Mouse (Mus musculus): ENCODE measurements around the gene Pard3. TPM values are rescaled to one million over a fixed set of nuclear protein-coding genes. Genes with fewer than 3 reads are reported as not detected.

The Pard3 gene
- polyA plus RNA-seq, 1 experiment from 2014 or later = 12.7 TPM

- Histone ChIP-seq H3K27me3 (ENCODE audit: control insufficient read depth, insufficient read depth, low read length) (no peaks in the 10 kb centered on the region), H3K4me3 (ENCODE audit: low read length) (no peak overlapping the region), H3K27ac (ENCODE audit: low read length) (no peak overlapping the region), H3K9ac (ENCODE audit: low read length) (no peak overlapping the region), H3K36me3 (ENCODE audit: control insufficient read depth, insufficient read depth) (no peaks in the 10 kb centered on the region), H3K4me2 (ENCODE audit: low read depth, low read length) (no peak overlapping the region), H3K9me3 (replicated peaks; ENCODE audit: control insufficient read depth, low read length) (no peaks in the 10 kb centered on the region), H3K4me1 (ENCODE audit: control insufficient read depth, insufficient read depth, low read length) (peaks cover 8% of the 10 kb centered on the region)
- no peak for ATAC-seq (replicated peaks; ENCODE audit: extremely low read depth, insufficient read depth, low FRiP score)
- WGBS = 79% methylated on average over 6 of the region's 6 CpGs
These were observed 110.7 kb downstream of the Pard3 start for GRCm38 (mm10) chr8:127174411-127174810.

GRCm38 (mm10) chr8:127175160-127175836 is 111.6 kb downstream of the Pard3 start:
- WGBS = 60% methylated on average over 6 of the region's 6 CpGs
- no peak for ATAC-seq (replicated peaks; ENCODE audit: extremely low read depth, insufficient read depth, low FRiP score)
- no peak overlapping the region for H3K4me2 ChIP-seq (ENCODE audit: low read depth, low read length)

GRCm38 (mm10) chr8:127178634-127179033 is 114.9 kb downstream of the Pard3 start:
- 0 out of 2 replicates have a peak, but pooled peaks have one; percentile 28 for ATAC-seq (replicated peaks; ENCODE audit: extremely low read depth, insufficient read depth, low FRiP score)
- no peak overlapping the region for H3K27ac ChIP-seq (ENCODE audit: low read length)
- no peak overlapping the region for H3K4me2 ChIP-seq (ENCODE audit: low read depth, low read length)
- no peaks in the 10 kb centered on the region for H3K9me3 ChIP-seq (replicated peaks; ENCODE audit: control insufficient read depth, low read length)
- H3K4me3 ChIP-seq (ENCODE audit: low read length) = no peak overlapping the region
- H3K36me3 ChIP-seq (ENCODE audit: control insufficient read depth, insufficient read depth) = no peaks in the 10 kb centered on the region
- peaks cover 14% of the 10 kb centered on the region for H3K4me1 ChIP-seq (ENCODE audit: control insufficient read depth, insufficient read depth, low read length)
- 53% methylated on average over 4 of the region's 4 CpGs for WGBS
- H3K9ac ChIP-seq (ENCODE audit: low read length) = no peak overlapping the region
- H3K27me3 ChIP-seq (ENCODE audit: control insufficient read depth, insufficient read depth, low read length) = no peaks in the 10 kb centered on the region

More at GRCm38 (mm10) chr8:127175160-127175836, 111.6 kb downstream of the Pard3 start:
- no peaks in the 10 kb centered on the region for H3K9me3 ChIP-seq (replicated peaks; ENCODE audit: control insufficient read depth, low read length)
- H3K36me3 ChIP-seq (ENCODE audit: control insufficient read depth, insufficient read depth) = no peaks in the 10 kb centered on the region
- H3K4me1 ChIP-seq (ENCODE audit: control insufficient read depth, insufficient read depth, low read length) = peaks cover 8% of the 10 kb centered on the region
- no peak overlapping the region for H3K4me3 ChIP-seq (ENCODE audit: low read length)
- H3K9ac ChIP-seq (ENCODE audit: low read length) = no peak overlapping the region
- no peaks in the 10 kb centered on the region for H3K27me3 ChIP-seq (ENCODE audit: control insufficient read depth, insufficient read depth, low read length)
- no peak overlapping the region for H3K27ac ChIP-seq (ENCODE audit: low read length)

- Histone ChIP-seq H3K4me2 (ENCODE audit: low read depth, low read length) (no peak overlapping the region), H3K27me3 (ENCODE audit: control insufficient read depth, insufficient read depth, low read length) (no peaks in the 10 kb centered on the region), H3K4me3 (ENCODE audit: low read length) (no peak overlapping the region), H3K4me1 (ENCODE audit: control insufficient read depth, insufficient read depth, low read length) (peaks cover 30% of the 10 kb centered on the region), H3K9me3 (replicated peaks; ENCODE audit: control insufficient read depth, low read length) (no peaks in the 10 kb centered on the region), H3K36me3 (ENCODE audit: control insufficient read depth, insufficient read depth) (no peaks in the 10 kb centered on the region), H3K27ac (ENCODE audit: low read length) (no peak overlapping the region), H3K9ac (ENCODE audit: low read length) (no peak overlapping the region)
- 77% methylated on average over 3 of the region's 3 CpGs for WGBS
- no peak for ATAC-seq (replicated peaks; ENCODE audit: extremely low read depth, insufficient read depth, low FRiP score)
These were observed 117.6 kb downstream of the Pard3 start for GRCm38 (mm10) chr8:127181246-127181645.

GRCm38 (mm10) chr8:127182065-127182464 is 118.4 kb downstream of the Pard3 start:
- no peak overlapping the region for H3K9ac ChIP-seq (ENCODE audit: low read length)
- no peak overlapping the region for H3K4me3 ChIP-seq (ENCODE audit: low read length)
- no peak for ATAC-seq (replicated peaks; ENCODE audit: extremely low read depth, insufficient read depth, low FRiP score)
- H3K27ac ChIP-seq (ENCODE audit: low read length) = no peak overlapping the region
- peaks cover 30% of the 10 kb centered on the region for H3K4me1 ChIP-seq (ENCODE audit: control insufficient read depth, insufficient read depth, low read length)
- WGBS = 74% methylated on average over 3 of the region's 3 CpGs
- H3K27me3 ChIP-seq (ENCODE audit: control insufficient read depth, insufficient read depth, low read length) = no peaks in the 10 kb centered on the region
- H3K4me2 ChIP-seq (ENCODE audit: low read depth, low read length) = no peak overlapping the region
- H3K9me3 ChIP-seq (replicated peaks; ENCODE audit: control insufficient read depth, low read length) = no peaks in the 10 kb centered on the region
- H3K36me3 ChIP-seq (ENCODE audit: control insufficient read depth, insufficient read depth) = no peaks in the 10 kb centered on the region

- Histone ChIP-seq H3K27me3 (ENCODE audit: control insufficient read depth, insufficient read depth, low read length) (no peaks in the 10 kb centered on the region), H3K4me2 (ENCODE audit: low read depth, low read length) (no peak overlapping the region; the same call in 1 of the 2 replicates), H3K9ac (ENCODE audit: low read length) (no peak overlapping the region; the same call in 1 of the 2 replicates), H3K36me3 (ENCODE audit: control insufficient read depth, insufficient read depth) (no peaks in the 10 kb centered on the region), H3K4me1 (ENCODE audit: control insufficient read depth, insufficient read depth, low read length) (peaks cover 30% of the 10 kb centered on the region), H3K4me3 (ENCODE audit: low read length) (no peak overlapping the region), H3K27ac (ENCODE audit: low read length) (0 out of 2 replicates have a peak overlapping the region, but pooled peaks have one; percentile 4), H3K9me3 (replicated peaks; ENCODE audit: control insufficient read depth, low read length) (no peaks in the 10 kb centered on the region)
- ATAC-seq (replicated peaks; ENCODE audit: extremely low read depth, insufficient read depth, low FRiP score) = no peak; the same call in 1 of the 2 replicates
- WGBS = 44% methylated on average over 2 of the region's 2 CpGs
These were observed 119.8 kb downstream of the Pard3 start for GRCm38 (mm10) chr8:127183533-127183932.

- Histone ChIP-seq H3K4me1 (ENCODE audit: control insufficient read depth, insufficient read depth, low read length) (peaks cover 30% of the 10 kb centered on the region), H3K9ac (ENCODE audit: low read length) (peak overlapping the region; percentile 22; the same call in 1 of the 2 replicates), H3K4me2 (ENCODE audit: low read depth, low read length) (no peak overlapping the region; the same call in 1 of the 2 replicates), H3K27ac (ENCODE audit: low read length) (peak overlapping the region; percentile 48), H3K4me3 (ENCODE audit: low read length) (no peak overlapping the region), H3K9me3 (replicated peaks; ENCODE audit: control insufficient read depth, low read length) (no peaks in the 10 kb centered on the region), H3K27me3 (ENCODE audit: control insufficient read depth, insufficient read depth, low read length) (no peaks in the 10 kb centered on the region), H3K36me3 (ENCODE audit: control insufficient read depth, insufficient read depth) (no peaks in the 10 kb centered on the region)
- ATAC-seq (replicated peaks; ENCODE audit: extremely low read depth, insufficient read depth, low FRiP score) = peak; percentile 21; the same call in 1 of the 2 replicates
- 5% methylated on average over 4 of the region's 4 CpGs for WGBS
These were observed 120.3 kb downstream of the Pard3 start for GRCm38 (mm10) chr8:127184025-127184424.

- peaks cover 36% of the 10 kb centered on the region for H3K4me1 ChIP-seq (ENCODE audit: control insufficient read depth, insufficient read depth, low read length)
- H3K4me3 ChIP-seq (ENCODE audit: low read length) = no peak overlapping the region
- no peaks in the 10 kb centered on the region for H3K27me3 ChIP-seq (ENCODE audit: control insufficient read depth, insufficient read depth, low read length)
- peak; percentile 53; the same call in 1 of the 2 replicates for ATAC-seq (replicated peaks; ENCODE audit: extremely low read depth, insufficient read depth, low FRiP score)
- no peak overlapping the region for H3K9ac ChIP-seq (ENCODE audit: low read length)
- H3K4me2 ChIP-seq (ENCODE audit: low read depth, low read length) = no peak overlapping the region
- H3K36me3 ChIP-seq (ENCODE audit: control insufficient read depth, insufficient read depth) = no peaks in the 10 kb centered on the region
- H3K27ac ChIP-seq (ENCODE audit: low read length) = no peak overlapping the region
- H3K9me3 ChIP-seq (replicated peaks; ENCODE audit: control insufficient read depth, low read length) = no peaks in the 10 kb centered on the region
- 48% methylated on average over 7 of the region's 7 CpGs for WGBS
These were observed 122.2 kb downstream of the Pard3 start for GRCm38 (mm10) chr8:127185897-127186296.

- Histone ChIP-seq H3K4me1 (ENCODE audit: control insufficient read depth, insufficient read depth, low read length) (peaks cover 49% of the 10 kb centered on the region), H3K4me3 (ENCODE audit: low read length) (no peak overlapping the region), H3K9me3 (replicated peaks; ENCODE audit: control insufficient read depth, low read length) (no peaks in the 10 kb centered on the region), H3K27me3 (ENCODE audit: control insufficient read depth, insufficient read depth, low read length) (no peaks in the 10 kb centered on the region), H3K4me2 (ENCODE audit: low read depth, low read length) (no peak overlapping the region), H3K36me3 (ENCODE audit: control insufficient read depth, insufficient read depth) (no peaks in the 10 kb centered on the region), H3K9ac (ENCODE audit: low read length) (no peak overlapping the region), H3K27ac (ENCODE audit: low read length) (no peak overlapping the region)
- no peak for ATAC-seq (replicated peaks; ENCODE audit: extremely low read depth, insufficient read depth, low FRiP score)
These were observed 125.0 kb downstream of the Pard3 start for GRCm38 (mm10) chr8:127188671-127189070.
